Mouse (Mus musculus) forebrain, embryonic 14.5 days (tissue): Measurements from ENCODE around the gene Cda. TPM values are rescaled to one million over a fixed set of nuclear protein-coding genes. Genes with fewer than 3 reads are reported as not detected.

Experiments
- ATAC-seq: fragments of 200-750 bp; cut with Nextera tagmentation; 2 replicates; pipeline ENCODE4 v1.8.0; 2017; ENCODE audit warnings: mild to moderate bottlenecking, moderate library complexity
- DNase-seq: peaks from one replicate; pipeline ENCODE4 v3.0.0-alpha.2; 2015; ENCODE audit warnings: low spot score
- H3K27ac ChIP-seq: fragments of 300-500 bp; sonication (generic); 2 replicates; pipeline ENCODE4 v1.5.1; 2014; ENCODE audit warnings: low read depth, mild to moderate bottlenecking, control low read depth, low read length, moderate library complexity
- H3K27me3 ChIP-seq: fragments of 300-500 bp; sonication (generic); replicated peaks from 2 replicates; pipeline ENCODE4 v1.6.1; 2014; ENCODE audit warnings: low read length, control low read depth, mixed read lengths; ENCODE audit not compliant: control insufficient read depth, insufficient read depth
- H3K36me3 ChIP-seq: fragments of 300-500 bp; sonication (generic); 2 replicates; pipeline ENCODE4 v1.6.1; 2014; ENCODE audit warnings: low read length, control low read depth; ENCODE audit not compliant: control insufficient read depth, insufficient read depth
- H3K4me1 ChIP-seq: fragments of 300-500 bp; sonication (generic); 2 replicates; pipeline ENCODE4 v1.6.1; 2014; ENCODE audit warnings: antibody characterized with exemption, low read length, control low read depth; ENCODE audit not compliant: control insufficient read depth, insufficient read depth
- H3K4me2 ChIP-seq: fragments of 300-500 bp; sonication (generic); 2 replicates; pipeline ENCODE4 v1.6.1; 2014; ENCODE audit warnings: mild to moderate bottlenecking, control low read depth, low read length
- H3K4me3 ChIP-seq: fragments of 300-500 bp; sonication (generic); 2 replicates; pipeline ENCODE4 v1.5.1; 2014; ENCODE audit warnings: low read depth, low read length, control low read depth
- H3K9ac ChIP-seq: fragments of 300-500 bp; sonication (generic); 2 replicates; pipeline ENCODE4 v1.6.1; 2014; ENCODE audit warnings: mild to moderate bottlenecking, low read length, control low read depth, moderate library complexity
- H3K9me3 ChIP-seq: fragments of 300-500 bp; sonication (generic); replicated peaks from 2 replicates; pipeline ENCODE4 v1.6.1; 2016; ENCODE audit warnings: low read length, control low read depth, mixed read lengths; ENCODE audit not compliant: control insufficient read depth
- WGBS: fragments of 180-500 bp; shearing (Covaris S2); extraction: QIAGEN DNeasy Blood & Tissue Kit; methylation state at CpG from one replicate; pipeline ENCODE4 v1.1.7; 2014; 5-methylcytosine and 5-hydroxymethylcytosine counted together
- polyA plus RNA-seq: library from polyadenylated mRNA; unstranded; fragments of >200 nt; fragmentation: Nextera tagmentation; extraction: Ambion mirVana; gene quantifications from 2 replicates; pipeline ENCODE4 v1.2.1, GENCODE M21; 2014

The Cda gene
- polyA plus RNA-seq, 1 experiment from 2014 or later: 2.2 TPM

DNA sequence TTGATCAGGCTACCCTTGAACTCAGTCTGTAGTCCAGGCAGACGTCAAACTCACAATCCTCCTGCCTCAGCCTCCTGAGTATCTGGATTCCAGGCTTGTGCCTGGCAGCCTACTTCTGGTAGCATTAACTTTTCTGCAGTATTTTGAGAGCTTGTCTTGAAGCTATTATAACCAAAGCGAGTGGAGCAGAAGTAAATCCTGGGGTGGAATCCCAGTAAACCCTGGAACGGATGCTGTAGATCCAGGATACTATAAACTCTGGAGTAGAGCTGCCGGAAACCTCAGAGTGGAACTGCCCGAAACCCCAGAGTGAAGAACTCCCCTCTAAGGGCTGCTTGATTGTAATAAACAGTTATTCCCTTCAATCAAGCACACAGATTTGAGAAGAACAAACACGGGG is 9.7 kb upstream of the Cda start:
- Histone ChIP-seq H3K4me2 (no peak overlapping the region), H3K27me3 (no peaks in the 10 kb centered on the region), H3K27ac (no peak overlapping the region), H3K4me3 (no peak overlapping the region), H3K4me1 (no peaks in the 10 kb centered on the region), H3K36me3 (no peaks in the 10 kb centered on the region), H3K9me3 (no peaks in the 10 kb centered on the region), H3K9ac (no peak overlapping the region)
- ATAC-seq (no peak), DNase-seq (peak; percentile 62)
- 48% methylated on average over 6 of the region's 6 CpGs for WGBS

- H3K4me2 ChIP-seq: no peak overlapping the region
- no peak for ATAC-seq
- no peaks in the 10 kb centered on the region for H3K4me1 ChIP-seq
- no peaks in the 10 kb centered on the region for H3K9me3 ChIP-seq
- H3K9ac ChIP-seq: no peak overlapping the region
- no peak for DNase-seq
- H3K36me3 ChIP-seq: no peaks in the 10 kb centered on the region
- 86% methylated on average over 3 of the region's 3 CpGs for WGBS
- no peaks in the 10 kb centered on the region for H3K27me3 ChIP-seq
- H3K27ac ChIP-seq: no peak overlapping the region
- no peak overlapping the region for H3K4me3 ChIP-seq
These were observed 7.3 kb upstream of the Cda start for GRCm38 (mm10) chr4:138375117-138375516.

- H3K36me3 ChIP-seq: no peaks in the 10 kb centered on the region
- H3K9ac ChIP-seq: no peak overlapping the region
- no peak overlapping the region for H3K4me3 ChIP-seq
- 0 out of 2 replicates have a peak, but pooled peaks cover 4% of the 10 kb centered on the region for H3K27me3 ChIP-seq
- H3K4me2 ChIP-seq: no peak overlapping the region
- no peak for ATAC-seq
- 87% methylated on average over 5 of the region's 5 CpGs for WGBS
- H3K4me1 ChIP-seq: peaks cover 7% of the 10 kb centered on the region; the same call in 1 of the 2 replicates
- no peak for DNase-seq
- no peak overlapping the region for H3K27ac ChIP-seq
- no peaks in the 10 kb centered on the region for H3K9me3 ChIP-seq
These were observed 3.3 kb upstream of the Cda start for GRCm38 (mm10) chr4:138370996-138371516.

DNA sequence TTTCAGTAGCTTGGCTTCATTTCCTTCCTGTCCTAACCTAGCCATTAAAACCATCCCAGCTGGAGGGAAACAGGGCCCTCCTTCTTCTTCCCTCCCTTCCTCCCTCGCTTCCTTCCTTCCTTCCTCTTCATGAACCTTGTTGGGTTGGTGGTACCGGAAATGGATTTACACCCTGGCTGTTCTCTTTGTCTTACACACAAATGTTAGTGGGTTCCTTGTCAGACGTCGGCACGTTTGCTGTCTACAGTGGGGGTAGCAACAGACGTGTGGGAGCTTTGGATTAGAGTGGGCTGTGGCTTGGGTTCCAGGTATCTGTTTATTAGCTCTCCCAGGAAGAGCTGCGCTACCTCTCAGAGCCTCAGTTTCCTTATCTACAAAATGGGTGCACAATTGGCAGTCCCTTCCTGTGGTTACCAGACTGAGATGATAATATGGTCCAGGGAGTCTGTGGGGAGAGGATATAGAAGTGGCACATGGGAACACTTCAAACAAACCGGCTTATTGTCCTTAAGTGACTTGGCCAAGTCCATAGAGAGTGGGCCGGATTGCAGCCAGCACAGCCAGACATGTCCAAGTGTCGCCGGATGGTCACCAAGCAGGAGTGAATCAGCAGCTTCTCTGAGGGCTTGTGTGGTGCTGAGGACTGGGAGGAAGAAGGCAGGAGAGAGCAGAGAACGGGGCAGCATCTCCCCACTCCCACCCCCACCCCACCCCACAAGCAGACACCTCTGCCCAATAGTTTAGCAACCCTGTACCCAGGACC is 887 bp upstream of the Cda start:
- peaks cover 7% of the 10 kb centered on the region; the same call in 1 of the 2 replicates for H3K4me1 ChIP-seq

GRCm38 (mm10) chr4:138366561-138366960 is 1.2 kb downstream of the Cda start:
- 69% methylated on average over 2 of the region's 2 CpGs for WGBS
- H3K4me1 ChIP-seq: peaks cover 7% of the 10 kb centered on the region; the same call in 1 of the 2 replicates
- DNase-seq (no peak), ATAC-seq (no peak)
- no peak overlapping the region for H3K27ac ChIP-seq
- H3K9ac ChIP-seq: no peak overlapping the region
- no peaks in the 10 kb centered on the region for H3K9me3 ChIP-seq
- no peaks in the 10 kb centered on the region for H3K36me3 ChIP-seq
- 0 out of 2 replicates have a peak, but pooled peaks cover 4% of the 10 kb centered on the region for H3K27me3 ChIP-seq
- H3K4me2 ChIP-seq: no peak overlapping the region
- H3K4me3 ChIP-seq: no peak overlapping the region

More for the DNA sequence above, 887 bp upstream of the Cda start:
- no peak for DNase-seq
- H3K36me3 ChIP-seq: no peaks in the 10 kb centered on the region
- H3K4me2 ChIP-seq: peak overlapping the region; percentile 44; the same call in 1 of the 2 replicates
- no peak overlapping the region for H3K4me3 ChIP-seq
- 82% methylated on average over 12 of the region's 12 CpGs for WGBS
- no peak overlapping the region for H3K9ac ChIP-seq
- no peak for ATAC-seq
- H3K9me3 ChIP-seq: no peaks in the 10 kb centered on the region
- H3K27me3 ChIP-seq: 0 out of 2 replicates have a peak, but pooled peaks cover 4% of the 10 kb centered on the region
- H3K27ac ChIP-seq: no peak overlapping the region

DNA sequence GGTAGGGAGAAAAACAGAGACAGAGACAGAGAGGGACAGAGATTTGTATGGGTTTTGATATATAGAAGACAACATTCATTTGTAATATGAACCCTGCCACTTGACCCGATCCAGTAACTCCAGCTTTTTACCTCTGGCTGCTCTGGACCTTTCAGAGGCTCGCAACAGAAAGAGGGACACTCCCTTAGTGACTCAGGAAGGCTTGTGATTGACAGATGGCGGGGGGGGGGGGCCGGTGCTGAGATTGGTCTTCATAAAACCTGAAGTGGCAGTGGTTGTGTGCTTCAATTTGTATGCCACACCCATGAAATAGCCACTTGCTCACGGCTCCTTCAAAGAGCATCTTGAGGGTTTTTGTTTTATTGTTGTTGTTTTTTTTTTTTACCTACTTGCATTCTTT is 4.3 kb downstream of the Cda start:
- H3K36me3 ChIP-seq: no peaks in the 10 kb centered on the region
- peaks cover 7% of the 10 kb centered on the region; the same call in 1 of the 2 replicates for H3K4me1 ChIP-seq
- H3K9ac ChIP-seq: no peak overlapping the region
- H3K27me3 ChIP-seq: 0 out of 2 replicates have a peak, but pooled peaks cover 4% of the 10 kb centered on the region
- no peak for ATAC-seq
- no peaks in the 10 kb centered on the region for H3K9me3 ChIP-seq
- 65% methylated on average over 5 of the region's 5 CpGs for WGBS
- no peak for DNase-seq
- H3K4me3 ChIP-seq: no peak overlapping the region
- no peak overlapping the region for H3K4me2 ChIP-seq
- no peak overlapping the region for H3K27ac ChIP-seq

GRCm38 (mm10) chr4:138362883-138363282 is 4.9 kb downstream of the Cda start:
- Histone ChIP-seq H3K36me3 (no peaks in the 10 kb centered on the region), H3K27me3 (0 out of 2 replicates have a peak, but pooled peaks cover 4% of the 10 kb centered on the region), H3K27ac (no peak overlapping the region), H3K4me3 (no peak overlapping the region), H3K9me3 (no peaks in the 10 kb centered on the region), H3K9ac (no peak overlapping the region), H3K4me1 (peaks cover 3% of the 10 kb centered on the region; the same call in 1 of the 2 replicates), H3K4me2 (no peak overlapping the region)
- no peak for DNase-seq
- ATAC-seq: no peak
- WGBS: 85% methylated on average over 7 of the region's 7 CpGs

DNA sequence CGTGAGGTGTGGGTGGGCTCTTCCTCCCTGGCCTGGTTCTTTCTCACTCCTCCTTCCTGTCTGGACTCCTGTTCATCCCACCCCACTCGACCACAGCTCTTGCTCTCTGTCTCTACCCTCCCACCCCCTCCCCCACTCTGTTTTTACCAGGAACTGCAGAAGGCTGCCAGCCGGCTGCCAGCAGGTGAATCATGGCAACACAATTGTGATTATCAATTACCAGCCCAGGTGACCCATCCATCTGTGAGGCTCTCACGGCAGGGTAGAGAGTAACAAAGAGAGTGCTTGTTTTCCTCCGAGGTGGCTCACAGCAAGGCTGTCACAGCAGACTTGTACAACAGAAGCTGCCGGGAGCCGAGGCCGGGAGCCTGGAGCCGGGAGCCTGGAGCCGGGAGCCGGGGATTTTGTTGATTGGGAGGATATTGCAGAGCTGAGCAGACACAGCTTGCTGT is 6.4 kb downstream of the Cda start:
- Histone ChIP-seq H3K4me3 (no peak overlapping the region), H3K27me3 (no peaks in the 10 kb centered on the region), H3K36me3 (no peaks in the 10 kb centered on the region), H3K9ac (peak overlapping the region; percentile 49), H3K4me1 (no peaks in the 10 kb centered on the region), H3K27ac (peak overlapping the region; percentile 63), H3K4me2 (peak overlapping the region; percentile 32), H3K9me3 (no peaks in the 10 kb centered on the region)
- DNase-seq: peak; percentile 54
- no peak for ATAC-seq
- WGBS: 4% methylated on average over 11 of the region's 11 CpGs

GRCm38 (mm10) chr4:138358176-138358575 is 9.6 kb downstream of the Cda start:
- no peaks in the 10 kb centered on the region for H3K27me3 ChIP-seq
- no peak overlapping the region for H3K9ac ChIP-seq
- H3K27ac ChIP-seq: no peak overlapping the region
- 80% methylated on average over 3 of the region's 3 CpGs for WGBS
- no peaks in the 10 kb centered on the region for H3K9me3 ChIP-seq
- DNase-seq: no peak
- no peaks in the 10 kb centered on the region for H3K4me1 ChIP-seq
- no peak overlapping the region for H3K4me3 ChIP-seq
- no peak overlapping the region for H3K4me2 ChIP-seq
- ATAC-seq: no peak
- H3K36me3 ChIP-seq: no peaks in the 10 kb centered on the region
